Mouse (Mus musculus) liver, adult (tissue): ENCODE measurements at regions not wholly inside any gene's neighbourhood (a gene's known extent, or its start where the extent isn't known, plus 50 kb on each side); places are given as distances from the start of the nearest gene placed in this dataset.

Experiments
- GATA4 ChIP-seq: IDR thresholded peaks from 2 replicates; pipeline ENCODE4 v1.6.1; 2014; ENCODE audit warnings: mild to moderate bottlenecking, low read length; ENCODE audit not compliant: insufficient replicate concordance

DNA sequence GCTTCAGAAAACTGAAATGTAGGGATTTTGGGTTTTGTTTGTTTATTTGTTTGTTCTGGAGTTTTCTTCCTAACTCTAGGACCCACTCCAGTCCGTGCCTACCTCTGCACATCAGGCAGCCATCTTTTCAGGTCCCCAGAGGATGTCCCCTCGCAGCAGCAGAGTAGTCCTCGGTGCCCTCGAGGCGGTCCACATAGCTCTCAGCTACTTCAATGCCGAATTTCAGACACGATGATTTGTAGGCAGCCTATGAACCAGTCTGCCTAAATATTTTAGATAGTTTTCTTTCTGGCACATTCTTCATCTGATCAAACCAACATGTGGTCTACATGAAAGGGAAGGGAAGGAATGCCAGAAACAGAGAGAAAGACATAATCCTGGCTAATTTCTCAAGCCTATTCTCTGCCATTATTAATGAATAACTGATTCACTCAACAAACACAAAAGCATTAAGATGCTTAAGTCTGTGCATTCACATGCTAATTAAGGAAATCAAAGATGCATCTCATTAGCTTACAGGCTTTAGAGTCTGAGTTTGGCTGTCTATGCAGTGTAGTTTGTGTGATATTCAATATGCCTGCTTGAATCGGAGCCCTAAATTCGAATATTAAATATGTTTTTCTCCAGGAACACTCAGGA lies 55.2 kb upstream of the Fer start:
- TF ChIP-seq GATA4, result no peak

- TF ChIP-seq GATA4, result no peak
Measured at GRCm38 (mm10) chr17:63808756-63809155, 54.1 kb upstream of the Fer start.

DNA sequence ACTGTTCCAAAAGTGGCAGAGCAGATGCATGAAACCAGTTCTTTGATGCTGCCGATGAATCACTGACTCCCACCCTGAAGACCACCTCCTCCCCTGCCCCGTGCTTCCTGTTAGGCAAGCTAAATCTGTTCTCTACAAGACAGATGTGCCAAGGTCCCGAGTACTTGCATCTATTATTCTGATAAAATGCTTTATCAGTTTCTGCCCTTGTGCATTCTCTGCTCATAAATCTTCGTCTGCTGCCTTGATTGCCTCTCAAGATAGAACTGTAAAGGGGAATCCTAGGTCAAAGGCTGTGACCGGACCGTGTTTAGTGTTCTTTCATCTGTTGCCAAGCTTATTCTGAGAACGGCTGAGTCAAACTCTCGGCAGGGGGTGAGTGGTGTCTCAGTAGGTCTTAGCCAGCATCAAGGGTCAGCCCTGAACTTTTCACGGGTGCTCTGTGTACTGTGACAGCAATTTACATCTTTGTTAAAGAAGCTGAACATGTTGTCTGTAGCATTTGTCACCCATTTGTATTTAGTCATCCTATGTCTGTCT lies 51.5 kb upstream of the Fer start:
- no peak for TF ChIP-seq GATA4

DNA sequence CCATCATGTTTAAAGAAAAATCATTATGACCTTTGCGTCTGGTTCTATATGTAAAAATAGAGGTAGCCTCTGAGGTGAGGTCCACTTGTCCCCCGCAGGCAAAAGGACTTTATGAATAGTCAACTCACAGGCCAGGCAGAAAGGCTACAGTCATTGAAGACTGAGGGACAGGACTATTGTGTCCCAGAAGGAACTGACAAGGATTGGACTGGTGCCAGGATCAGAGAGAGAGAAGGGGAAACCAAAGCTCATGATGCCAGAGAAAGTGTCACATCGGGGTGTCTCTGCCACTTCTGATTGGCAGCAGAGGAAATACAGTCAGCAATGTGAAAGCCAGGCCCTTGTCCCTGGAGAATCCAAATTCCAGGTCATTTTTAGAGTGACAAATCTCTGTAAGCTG lies 50.3 kb upstream of the Fer start:
- TF ChIP-seq GATA4, result no peak
